Mouse (Mus musculus) spleen, postnatal 36 days (tissue): ENCODE measurements around the gene Fos.

ENCODE experiments used
- DNase-seq, 2 experiments: peaks; one replicate each; pipeline ENCODE4 v3.0.0; 2022; ENCODE audit warnings: low spot score in 2 of 2, mixed read lengths in 1 of 2

Gene Fos

GRCm38 (mm10) chr12:85487545-85488141, 14.0 kb downstream of the Fos start:
- DNase-seq = peak; percentile 55

GRCm38 (mm10) chr12:85489232-85489886, 15.7 kb downstream of the Fos start:
- no peak for DNase-seq

GRCm38 (mm10) chr12:85490096-85490820, 16.6 kb downstream of the Fos start:
- DNase-seq = no peak

- DNase-seq = no peak
Measured at GRCm38 (mm10) chr12:85490991-85491390, 17.3 kb downstream of the Fos start.

- DNase-seq = peak; percentile 24 to 55
Measured at GRCm38 (mm10) chr12:85492084-85492645, 18.5 kb downstream of the Fos start.

GRCm38 (mm10) chr12:85496336-85496735, 22.6 kb downstream of the Fos start:
- DNase-seq = no peak

GRCm38 (mm10) chr12:85496755-85497154, 23.1 kb downstream of the Fos start:
- DNase-seq = peak; percentile 55 to 72

GRCm38 (mm10) chr12:85497310-85498135, 23.8 kb downstream of the Fos start:
- DNase-seq = peak in 1 of 2 experiments; percentile 24

GRCm38 (mm10) chr12:85499001-85499400, 25.3 kb downstream of the Fos start:
- DNase-seq = no peak

- DNase-seq = no peak
Measured at GRCm38 (mm10) chr12:85502682-85503081, 29.0 kb downstream of the Fos start.

- no peak for DNase-seq
Measured at GRCm38 (mm10) chr12:85508235-85508634, 34.5 kb downstream of the Fos start.

- DNase-seq = no peak
Measured at GRCm38 (mm10) chr12:85510013-85510412, 36.3 kb downstream of the Fos start.

GRCm38 (mm10) chr12:85513789-85514447, 40.2 kb downstream of the Fos start:
- DNase-seq = no peak

GRCm38 (mm10) chr12:85514958-85515357, 41.3 kb downstream of the Fos start:
- DNase-seq = no peak

- DNase-seq = no peak
Measured at GRCm38 (mm10) chr12:85515865-85516264, 42.2 kb downstream of the Fos start.

GRCm38 (mm10) chr12:85517339-85517738, 43.6 kb downstream of the Fos start:
- no peak for DNase-seq

GRCm38 (mm10) chr12:85518009-85518408, 44.3 kb downstream of the Fos start:
- DNase-seq = no peak

GRCm38 (mm10) chr12:85519553-85519952, 45.9 kb downstream of the Fos start:
- no peak for DNase-seq

- no peak for DNase-seq
Measured at GRCm38 (mm10) chr12:85521101-85521500, 47.4 kb downstream of the Fos start.

- DNase-seq = no peak
Measured at GRCm38 (mm10) chr12:85521673-85522072, 48.0 kb downstream of the Fos start.
